Mouse (Mus musculus): Measurements from ENCODE around the gene Myo1d.

- TF ChIP-seq CTCF (IDR thresholded peaks at IDR 0.05; ENCODE audit: control insufficient read depth, insufficient read depth, low read length) = no peak
- no peak for TF ChIP-seq POLR2A (IDR thresholded peaks at IDR 0.05; ENCODE audit: borderline replicate concordance, control insufficient read depth, low read depth, low read length)
Measured at GRCm38 (mm10) chr11:80602707-80603441, 177.0 kb downstream of the Myo1d start.
